Mouse (Mus musculus): ENCODE results near the gene Zfp648. TPM values are rescaled to one million over a fixed set of nuclear protein-coding genes. Genes with fewer than 3 reads are reported as not detected.

Zfp648 gene
- total RNA-seq, 2 experiments from 2014 or later: 0.32 to 0.36 TPM

GRCm38 (mm10) chr1:154204652-154205573 lies 3.9 kb downstream of the Zfp648 start:
- intact Hi-C loops (cut with DNase I): no loop called here
- DNase-seq: peak; percentile 27

DNA sequence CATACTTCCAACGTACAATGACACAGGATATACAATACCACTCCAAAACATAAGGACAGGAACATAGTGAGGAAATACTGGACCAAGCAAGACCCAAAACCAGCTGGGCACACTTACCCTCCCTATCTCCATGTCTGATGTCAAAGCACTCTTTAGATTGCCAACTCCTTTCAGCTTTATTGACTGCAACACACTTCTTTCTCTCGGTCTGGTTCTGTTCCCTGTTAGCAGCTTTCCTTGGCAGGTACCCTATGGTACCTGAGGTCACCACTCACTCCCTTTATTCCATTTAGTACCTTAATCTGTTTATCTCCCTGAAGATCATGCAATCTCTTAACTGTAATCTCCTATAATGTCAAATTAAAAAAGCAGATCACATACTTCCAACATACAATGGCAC lies 19.0 kb downstream of the Zfp648 start:
- DNase-seq: no peak
- intact Hi-C loops (cut with DNase I): loop anchor here (10.0 kb wide), 1 partner anchor 505 kb away; no protein-coding TSS in a partner anchor

DNA sequence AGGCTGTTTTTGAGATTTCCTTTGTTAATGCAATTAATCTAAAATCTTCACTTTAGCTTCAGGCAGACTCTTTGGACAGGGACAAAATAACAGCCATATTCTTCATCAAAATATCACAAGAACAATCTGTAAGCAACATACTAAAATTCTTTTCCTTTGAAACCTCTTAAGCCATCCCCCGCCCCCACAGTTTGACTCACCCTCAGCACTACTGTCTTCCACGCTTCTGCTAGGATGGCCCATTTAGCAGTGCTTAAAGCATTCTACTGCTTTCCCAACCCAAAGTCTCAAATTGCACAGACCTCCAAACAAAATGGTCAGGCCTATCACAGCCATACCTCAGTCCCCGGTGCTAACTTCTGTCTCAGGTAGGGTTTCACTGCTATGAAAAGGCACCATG lies 19.6 kb downstream of the Zfp648 start:
- DNase-seq: no peak
- intact Hi-C loops (cut with DNase I): no loop called here

DNA sequence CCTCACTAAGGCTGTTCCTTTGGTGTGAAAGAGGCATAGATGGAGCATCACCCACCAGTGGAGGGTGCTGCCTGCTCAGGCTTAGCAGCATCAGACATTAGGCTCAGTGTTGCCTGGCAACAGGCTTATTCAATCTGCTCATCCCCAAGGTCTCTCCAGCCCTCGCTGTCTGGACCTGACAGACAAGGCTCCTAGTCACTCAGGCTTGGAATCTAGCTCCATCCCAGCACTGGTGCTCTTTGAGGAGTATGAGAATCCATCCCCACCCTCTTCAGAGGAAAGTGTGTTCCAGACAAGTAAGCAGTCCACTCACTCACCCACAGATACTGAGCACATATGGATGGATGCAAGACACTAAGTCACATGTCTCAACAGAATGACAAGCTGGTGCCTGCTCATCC lies 22.8 kb downstream of the Zfp648 start:
- peak; percentile 18 for DNase-seq

GRCm38 (mm10) chr1:154232594-154232993 lies 31.6 kb downstream of the Zfp648 start:
- DNase-seq: no peak
- intact Hi-C loops (cut with DNase I): no loop called here

More for the DNA sequence above, 22.8 kb downstream of the Zfp648 start:
- intact Hi-C loops (cut with DNase I): no loop called here

DNA sequence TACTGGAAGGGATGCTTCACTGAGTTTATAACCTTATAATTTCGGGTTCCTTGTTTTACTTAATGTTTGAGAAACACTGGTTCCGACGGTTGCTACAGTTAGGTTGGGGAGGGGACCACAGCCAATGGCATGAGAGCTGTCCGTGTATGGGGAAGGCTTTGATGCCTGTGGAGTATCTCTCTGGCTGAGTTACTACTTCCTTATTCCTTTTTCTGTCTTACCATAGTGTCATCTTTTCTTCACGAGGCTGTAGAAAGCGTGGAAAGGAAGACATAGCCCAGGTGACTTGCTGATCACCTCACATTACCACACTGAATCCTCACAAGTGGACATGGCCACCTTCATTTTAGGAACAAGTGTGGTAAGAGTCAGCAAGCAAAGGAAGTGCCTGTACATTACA lies 32.0 kb downstream of the Zfp648 start:
- no peak for DNase-seq
- intact Hi-C loops (cut with DNase I): no loop called here

DNA sequence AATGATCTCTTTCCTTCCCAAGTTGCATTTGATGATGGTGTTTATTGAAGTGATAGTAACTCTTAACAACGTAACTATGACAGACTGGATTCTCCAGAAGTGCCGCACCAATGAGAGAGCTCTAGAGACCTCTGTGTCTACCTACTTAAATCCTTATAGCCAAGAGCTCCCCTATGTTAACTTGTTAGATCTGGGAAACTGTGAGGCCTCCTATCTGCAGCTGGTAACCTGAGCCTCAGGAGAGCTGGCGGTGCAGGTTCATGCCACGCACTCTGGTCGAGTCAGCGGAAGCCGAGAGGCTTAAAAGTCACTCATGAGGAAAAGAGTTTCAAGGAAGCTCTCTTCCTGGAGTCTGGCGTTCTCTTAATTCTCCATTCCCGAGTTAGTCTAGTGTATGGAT lies 33.8 kb downstream of the Zfp648 start:
- no peak for DNase-seq
- intact Hi-C loops (cut with DNase I): no loop called here

- intact Hi-C loops (cut with DNase I): no loop called here
- DNase-seq: no peak
Measured at GRCm38 (mm10) chr1:154238876-154239275, 37.9 kb downstream of the Zfp648 start.

GRCm38 (mm10) chr1:154251186-154251585 lies 50.2 kb downstream of the Zfp648 start:
- intact Hi-C loops (cut with DNase I): no loop called here
- no peak for DNase-seq

DNA sequence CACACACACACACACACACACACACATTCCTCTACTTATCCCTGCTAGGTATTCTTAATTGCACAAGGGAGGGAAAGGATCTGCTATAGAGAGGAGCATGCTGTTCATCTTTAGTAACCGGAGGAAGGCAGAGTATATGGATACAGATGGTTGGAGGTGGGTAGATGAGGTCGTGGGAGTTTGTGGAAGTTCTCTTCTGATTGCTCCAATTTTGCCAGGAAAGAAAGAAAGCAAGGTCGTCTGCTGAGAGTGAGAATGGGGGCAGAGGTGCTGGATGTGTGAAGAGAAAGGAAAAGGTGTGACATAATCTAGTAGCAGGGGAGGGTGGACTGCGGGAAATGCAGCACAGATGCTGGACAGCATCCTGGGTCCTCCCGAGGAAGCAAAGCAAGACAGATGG lies 51.8 kb downstream of the Zfp648 start:
- no peak for DNase-seq
- intact Hi-C loops (cut with DNase I): no loop called here
